Mouse (Mus musculus) bone marrow, adult 2 months (tissue): ENCODE measurements around the gene Timm13.

ENCODE experiments used
- CTCF ChIP-seq: fragments of 200-500 bp; IDR thresholded peaks from 2 replicates; pipeline ENCODE4 v1.5.1; 2011; ENCODE audit warnings: low read length, control low read depth; ENCODE audit not compliant: control insufficient read depth, insufficient read depth
- POLR2A ChIP-seq: fragments of 200-500 bp; IDR thresholded peaks from 2 replicates; pipeline ENCODE4 v1.6.1; 2011; ENCODE audit warnings: low read depth, mild to moderate bottlenecking, control low read depth, low read length, borderline replicate concordance; ENCODE audit not compliant: control insufficient read depth

DNA sequence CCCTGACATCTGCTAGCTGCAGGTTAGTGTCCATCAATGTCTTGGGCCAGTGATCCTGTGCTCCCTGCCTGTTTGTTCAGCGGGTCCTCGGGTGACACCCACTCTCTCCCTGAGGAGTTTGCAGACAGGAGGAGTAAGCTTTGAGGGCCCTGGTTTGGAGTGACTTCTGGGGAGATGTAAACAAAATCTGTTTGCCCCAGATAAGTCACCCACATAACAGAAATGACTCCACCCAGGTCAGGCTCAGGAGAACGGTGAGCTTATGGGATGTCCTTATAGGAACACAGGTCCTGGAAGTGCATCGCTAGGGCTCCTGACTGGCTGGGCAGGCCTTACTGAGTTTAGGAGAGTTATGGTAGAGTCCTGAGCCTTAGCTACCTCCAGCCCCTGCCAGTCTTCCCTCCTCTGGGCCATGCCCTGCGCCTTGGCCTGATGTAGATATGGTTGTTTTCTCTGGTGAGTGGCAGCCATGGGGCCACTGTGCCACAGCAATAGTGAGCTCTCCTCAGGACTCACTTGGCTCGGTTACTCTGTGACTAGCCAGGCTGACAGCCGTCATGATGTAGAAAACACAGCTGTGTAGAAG lies 42.3 kb downstream of the Timm13 start:
- no peak for TF ChIP-seq CTCF
- peak; percentile 48; the same call in 1 of the 2 replicates for TF ChIP-seq POLR2A
